Mouse (Mus musculus): ENCODE results near the gene Ginm1. TPM values are rescaled to one million over a fixed set of nuclear protein-coding genes. Genes with fewer than 3 reads are reported as not detected.

Gene Ginm1
- polyA plus RNA-seq, 1 experiment = 22.2 TPM

DNA sequence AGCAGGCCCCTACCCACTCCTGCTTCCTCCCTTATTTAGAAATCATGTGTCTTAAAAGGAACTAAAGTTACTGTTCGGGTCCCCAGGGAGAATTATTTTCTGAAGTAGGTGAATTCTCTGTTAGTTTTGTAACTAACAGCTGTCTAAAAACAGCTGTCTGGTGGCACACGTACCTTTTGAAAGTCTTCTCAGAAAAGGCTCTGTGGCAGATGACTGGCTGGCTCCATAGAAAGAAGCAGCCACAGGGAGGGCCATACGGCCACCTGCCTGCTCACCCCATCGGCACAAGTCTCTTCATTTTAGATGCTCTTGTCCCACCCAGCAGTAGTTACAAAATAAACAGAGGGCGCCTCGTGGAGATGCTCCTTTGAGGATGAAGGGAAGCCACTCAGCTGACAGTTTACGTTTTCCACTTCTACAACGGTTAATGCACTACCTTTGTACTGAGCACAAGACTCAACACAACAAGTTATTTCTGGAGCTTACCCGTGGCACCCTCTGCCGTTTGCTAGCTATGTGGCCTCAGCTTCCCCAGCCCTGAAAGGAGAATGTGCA, 42.1 kb upstream of the Ginm1 start:
- TF ChIP-seq POLR2AphosphoS2 (IDR thresholded peaks at IDR 0.05; ENCODE audit: insufficient read length, low read depth) (no peak), E2F4 (IDR thresholded peaks at IDR 0.05; ENCODE audit: insufficient read depth) (no peak), CEBPB (IDR thresholded peaks at IDR 0.05; ENCODE audit: insufficient read depth, poor library complexity, severe bottlenecking) (no peak), SRF (IDR thresholded peaks at IDR 0.05; ENCODE audit: control insufficient read depth, insufficient read length, low read depth) (no peak), USF1 (IDR thresholded peaks at IDR 0.05; ENCODE audit: low read depth) (no peak), TCF12 (IDR thresholded peaks at IDR 0.05; ENCODE audit: insufficient read depth, poor library complexity, severe bottlenecking) (no peak), REST (IDR thresholded peaks at IDR 0.05; ENCODE audit: insufficient read depth, insufficient read length) (no peak), MYOG (IDR thresholded peaks at IDR 0.05; ENCODE audit: control insufficient read depth in 1 of 3, insufficient read depth in 1 of 3, insufficient read length in 2 of 3, low read depth in 2 of 3) (no peak), MAX (IDR thresholded peaks at IDR 0.05; ENCODE audit: low read depth) (no peak), TCF3 (IDR thresholded peaks at IDR 0.05; ENCODE audit: insufficient read length, low read depth) (no peak), POLR2A (IDR thresholded peaks at IDR 0.05; ENCODE audit: insufficient read length, low read depth) (no peak), MYOD1 (IDR thresholded peaks at IDR 0.05; ENCODE audit: control insufficient read depth in 1 of 3, insufficient read length in 2 of 3, low read depth in 2 of 3) (no peak)
- Histone ChIP-seq H3K4me2 (ENCODE audit: low read depth) (no peak overlapping the region), H3K27me3 (ENCODE audit: control insufficient read depth, insufficient read depth, insufficient read length) (no peaks in the 10 kb centered on the region), H3K36me3 (ENCODE audit: control insufficient read depth, insufficient read depth) (no peaks in the 10 kb centered on the region), H3ac (ENCODE audit: control insufficient read depth, insufficient read length) (no peak overlapping the region), H3K4me3 (no peak overlapping the region), H3K79me2 (ENCODE audit: control insufficient read depth, insufficient read depth) (no peaks in the 10 kb centered on the region)

DNA sequence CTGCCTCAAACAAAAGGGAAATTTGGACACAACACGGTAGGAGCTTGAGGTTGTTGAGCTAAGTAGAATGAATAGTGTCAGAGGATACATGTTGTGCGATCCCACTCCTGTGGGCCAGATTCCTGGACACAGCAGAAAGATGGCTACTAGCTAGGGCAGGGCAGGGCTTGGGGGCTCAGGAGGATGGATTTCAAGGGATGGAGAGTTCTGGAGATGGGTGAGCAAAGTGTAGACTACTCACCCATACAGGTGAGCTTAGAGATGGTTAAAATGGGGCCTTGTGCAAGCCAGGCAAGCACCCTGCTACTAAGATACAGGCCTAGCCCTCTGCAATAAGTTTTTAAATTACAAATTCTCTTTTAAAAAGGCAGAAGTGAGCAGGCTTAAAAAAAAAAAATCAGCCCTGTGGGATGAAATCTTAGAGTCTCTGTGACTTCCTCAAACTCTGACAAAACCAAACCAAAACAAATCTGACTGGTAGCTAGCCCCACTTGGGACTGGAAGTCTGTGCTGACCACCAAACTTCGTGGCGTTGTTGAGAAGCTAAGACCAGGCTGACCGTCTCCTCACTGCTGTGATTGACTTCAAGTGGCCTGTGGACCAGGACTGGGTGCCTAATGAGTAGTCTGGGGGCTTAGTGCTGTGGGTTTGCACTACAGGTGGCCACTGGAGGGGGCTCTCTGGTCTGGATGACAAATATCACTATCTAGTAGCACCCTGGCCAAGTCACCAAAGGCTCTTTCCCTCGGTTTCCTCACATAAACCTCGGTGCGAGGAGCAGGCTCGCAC, 40.9 kb upstream of the Ginm1 start:
- no peak for TF ChIP-seq MYOD1 (IDR thresholded peaks at IDR 0.05; ENCODE audit: control insufficient read depth in 1 of 3, insufficient read length in 2 of 3, low read depth in 2 of 3)
- TF ChIP-seq REST (IDR thresholded peaks at IDR 0.05; ENCODE audit: insufficient read depth, insufficient read length) = no peak
- TF ChIP-seq SRF (IDR thresholded peaks at IDR 0.05; ENCODE audit: control insufficient read depth, insufficient read length, low read depth) = no peak
- no peak for TF ChIP-seq MAX (IDR thresholded peaks at IDR 0.05; ENCODE audit: low read depth)
- TF ChIP-seq TCF12 (IDR thresholded peaks at IDR 0.05; ENCODE audit: insufficient read depth, poor library complexity, severe bottlenecking) = no peak
- TF ChIP-seq MYOG (IDR thresholded peaks at IDR 0.05; ENCODE audit: control insufficient read depth in 1 of 3, insufficient read depth in 1 of 3, insufficient read length in 2 of 3, low read depth in 2 of 3) = no peak
- TF ChIP-seq TCF3 (IDR thresholded peaks at IDR 0.05; ENCODE audit: insufficient read length, low read depth) = no peak
- TF ChIP-seq POLR2A (IDR thresholded peaks at IDR 0.05; ENCODE audit: insufficient read length, low read depth) = no peak
- TF ChIP-seq E2F4 (IDR thresholded peaks at IDR 0.05; ENCODE audit: insufficient read depth) = no peak
- TF ChIP-seq POLR2AphosphoS2 (IDR thresholded peaks at IDR 0.05; ENCODE audit: insufficient read length, low read depth) = no peak
- no peak for TF ChIP-seq CEBPB (IDR thresholded peaks at IDR 0.05; ENCODE audit: insufficient read depth, poor library complexity, severe bottlenecking)
- TF ChIP-seq USF1 (IDR thresholded peaks at IDR 0.05; ENCODE audit: low read depth) = no peak
- no peaks in the 10 kb centered on the region for H3K36me3 ChIP-seq (ENCODE audit: control insufficient read depth, insufficient read depth)
- H3K4me3 ChIP-seq = no peak overlapping the region
- H3ac ChIP-seq (ENCODE audit: control insufficient read depth, insufficient read length) = no peak overlapping the region
- no peaks in the 10 kb centered on the region for H3K79me2 ChIP-seq (ENCODE audit: control insufficient read depth, insufficient read depth)
- H3K27me3 ChIP-seq (ENCODE audit: control insufficient read depth, insufficient read depth, insufficient read length) = no peaks in the 10 kb centered on the region
- no peak overlapping the region for H3K4me2 ChIP-seq (ENCODE audit: low read depth)

DNA sequence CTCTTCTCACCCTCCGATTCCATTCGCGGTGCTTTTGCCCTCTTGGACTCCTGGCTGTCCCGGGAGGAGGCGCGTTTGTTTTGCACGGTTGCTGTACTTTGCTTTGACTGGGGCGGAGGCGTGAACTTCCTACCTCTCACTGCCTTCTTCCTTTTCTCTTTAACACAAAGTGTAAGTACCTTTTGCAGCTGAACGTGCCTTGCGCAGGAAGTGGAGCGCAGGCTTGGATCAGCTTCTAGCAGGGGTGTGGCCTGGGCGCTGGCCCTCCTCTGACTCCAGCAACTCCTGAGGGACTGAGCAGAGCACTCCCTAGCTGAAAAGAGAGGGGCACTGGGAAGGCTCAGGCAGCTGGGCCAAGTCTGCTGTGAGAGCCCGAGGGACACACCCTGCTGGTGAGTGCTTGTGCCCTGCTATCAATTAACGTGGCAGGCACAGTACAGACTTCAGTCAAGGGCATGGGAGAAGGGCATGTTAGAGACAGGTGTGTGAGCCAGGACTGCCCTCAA, 39.6 kb upstream of the Ginm1 start, which contains the start of gene Zc3h12d:
Gene Zc3h12d (plus strand): TSS at position 300 of the 506 bp plus-strand sequence.
- no peak within 1 kb of the TSS for H3K4me3 ChIP-seq
- no peaks in the 10 kb centered on the region for H3K79me2 ChIP-seq (ENCODE audit: control insufficient read depth, insufficient read depth)
- no peak within 1 kb of the TSS for H3K4me2 ChIP-seq (ENCODE audit: low read depth)
- TF ChIP-seq MYOG (IDR thresholded peaks at IDR 0.05; ENCODE audit: control insufficient read depth in 1 of 3, insufficient read depth in 1 of 3, insufficient read length in 2 of 3, low read depth in 2 of 3) = no peak
- TF ChIP-seq MAX (IDR thresholded peaks at IDR 0.05; ENCODE audit: low read depth) = no peak
- no peak for TF ChIP-seq MYOD1 (IDR thresholded peaks at IDR 0.05; ENCODE audit: control insufficient read depth in 1 of 3, insufficient read length in 2 of 3, low read depth in 2 of 3)
- no peak for TF ChIP-seq POLR2A (IDR thresholded peaks at IDR 0.05; ENCODE audit: insufficient read length, low read depth)
- H3K36me3 ChIP-seq (ENCODE audit: control insufficient read depth, insufficient read depth) = no peaks in the 10 kb centered on the region
- no peaks in the 10 kb centered on the region for H3K27me3 ChIP-seq (ENCODE audit: control insufficient read depth, insufficient read depth, insufficient read length)
- H3ac ChIP-seq (ENCODE audit: control insufficient read depth, insufficient read length) = no peak within 1 kb of the TSS

DNA sequence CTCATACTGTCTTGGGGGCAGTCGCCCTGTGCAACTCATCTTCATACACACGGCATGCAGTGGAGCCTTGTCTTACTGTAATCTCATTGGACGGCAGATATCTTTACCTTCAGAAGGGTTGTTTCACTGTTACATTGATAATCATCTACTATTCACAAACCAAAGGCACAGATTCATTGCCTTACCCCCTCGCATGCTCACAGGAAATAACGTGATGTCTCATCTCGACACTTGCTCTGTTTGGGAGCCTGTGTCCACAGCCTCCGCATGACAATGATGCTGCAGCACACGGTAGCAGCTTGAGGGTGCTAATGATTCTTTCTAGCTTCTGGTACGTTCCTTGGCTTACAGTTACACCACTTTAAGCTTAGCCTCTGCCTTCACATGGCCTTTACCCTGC, 33.5 kb upstream of the Ginm1 start:
- H3ac ChIP-seq (ENCODE audit: control insufficient read depth, insufficient read length) = no peak overlapping the region
- peaks cover 11% of the 10 kb centered on the region for H3K36me3 ChIP-seq (ENCODE audit: control insufficient read depth, insufficient read depth)
- no peaks in the 10 kb centered on the region for H3K79me2 ChIP-seq (ENCODE audit: control insufficient read depth, insufficient read depth)
- no peak overlapping the region for H3K4me3 ChIP-seq
- H3K27me3 ChIP-seq (ENCODE audit: control insufficient read depth, insufficient read depth, insufficient read length) = no peaks in the 10 kb centered on the region
- no peak for TF ChIP-seq USF1 (IDR thresholded peaks at IDR 0.05; ENCODE audit: low read depth)
- no peak for TF ChIP-seq CEBPB (IDR thresholded peaks at IDR 0.05; ENCODE audit: insufficient read depth, poor library complexity, severe bottlenecking)
- TF ChIP-seq E2F4 (IDR thresholded peaks at IDR 0.05; ENCODE audit: insufficient read depth) = no peak
- TF ChIP-seq TCF12 (IDR thresholded peaks at IDR 0.05; ENCODE audit: insufficient read depth, poor library complexity, severe bottlenecking) = no peak
- TF ChIP-seq MYOD1 (IDR thresholded peaks at IDR 0.05; ENCODE audit: control insufficient read depth in 1 of 3, insufficient read length in 2 of 3, low read depth in 2 of 3) = no peak
- TF ChIP-seq POLR2A (IDR thresholded peaks at IDR 0.05; ENCODE audit: insufficient read length, low read depth) = no peak
- TF ChIP-seq MAX (IDR thresholded peaks at IDR 0.05; ENCODE audit: low read depth) = no peak
- no peak for TF ChIP-seq SRF (IDR thresholded peaks at IDR 0.05; ENCODE audit: control insufficient read depth, insufficient read length, low read depth)
- TF ChIP-seq TCF3 (IDR thresholded peaks at IDR 0.05; ENCODE audit: insufficient read length, low read depth) = no peak
- no peak for TF ChIP-seq POLR2AphosphoS2 (IDR thresholded peaks at IDR 0.05; ENCODE audit: insufficient read length, low read depth)
- no peak for TF ChIP-seq MYOG (IDR thresholded peaks at IDR 0.05; ENCODE audit: control insufficient read depth in 1 of 3, insufficient read depth in 1 of 3, insufficient read length in 2 of 3, low read depth in 2 of 3)
- TF ChIP-seq REST (IDR thresholded peaks at IDR 0.05; ENCODE audit: insufficient read depth, insufficient read length) = no peak
- no peak overlapping the region for H3K4me2 ChIP-seq (ENCODE audit: low read depth)
